Mouse (Mus musculus): ENCODE results near the gene Rdh19.
"Not testable (repeated sequence)": the region's sequence is repeated elsewhere in the genome, so short reads cannot be mapped to it uniquely, and the experiment has no call there.

Gene Rdh19

DNA sequence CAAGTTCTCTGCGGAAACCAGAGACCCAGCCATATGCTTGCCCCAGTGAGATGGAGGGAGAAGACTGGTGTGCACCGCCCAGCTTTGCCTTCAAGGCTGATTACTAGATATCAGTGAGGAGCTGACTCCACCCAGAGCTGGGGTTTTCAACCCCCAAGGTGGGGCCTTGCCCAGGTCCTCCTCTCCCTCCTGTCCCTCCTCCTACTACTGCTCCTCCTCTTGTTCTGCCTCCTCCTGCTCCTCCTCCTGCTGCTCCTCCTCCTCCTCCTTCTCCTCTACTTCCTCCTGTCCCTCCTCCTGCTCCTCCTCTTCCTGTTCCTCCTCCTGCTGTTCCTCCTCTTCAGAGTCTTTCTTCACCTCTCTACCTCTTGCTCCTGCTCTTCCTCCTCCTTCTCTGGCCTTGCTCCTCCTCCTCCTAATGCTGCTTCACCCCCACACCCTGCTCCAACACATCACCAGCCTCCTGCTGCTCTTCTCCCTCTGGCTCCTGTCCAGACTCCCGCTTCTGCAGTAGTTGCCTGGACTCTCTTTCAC lies 29.5 kb downstream of the Rdh19 start:
- DNase-seq (ENCODE audit: low spot score in 2 of 2), result peak in 1 of 2 experiments; percentile 15

GRCm38 (mm10) chr10:127881041-127881440 lies 31.3 kb downstream of the Rdh19 start:
- DNase-seq (ENCODE audit: low spot score in 2 of 2), result no peak

- DNase-seq (ENCODE audit: low spot score in 2 of 2), result no peak
These were observed 36.8 kb downstream of the Rdh19 start for GRCm38 (mm10) chr10:127886551-127886950.

- DNase-seq (ENCODE audit: low spot score in 2 of 2), result no peak
These were observed 37.2 kb downstream of the Rdh19 start for GRCm38 (mm10) chr10:127886971-127887370.

GRCm38 (mm10) chr10:127888605-127889004 lies 38.9 kb downstream of the Rdh19 start, which contains the start of gene Rdh7:
Gene Rdh7, minus strand, starts transcription at chr10:127888817.
- DNase-seq (ENCODE audit: low spot score in 2 of 2), result no peak

GRCm38 (mm10) chr10:127891481-127891880 lies 41.8 kb downstream of the Rdh19 start:
- no peak for DNase-seq (ENCODE audit: low spot score in 2 of 2)

- not testable (repeated sequence) for DNase-seq (ENCODE audit: low spot score in 2 of 2)
These were observed 43.7 kb downstream of the Rdh19 start for GRCm38 (mm10) chr10:127893163-127894022.

DNA sequence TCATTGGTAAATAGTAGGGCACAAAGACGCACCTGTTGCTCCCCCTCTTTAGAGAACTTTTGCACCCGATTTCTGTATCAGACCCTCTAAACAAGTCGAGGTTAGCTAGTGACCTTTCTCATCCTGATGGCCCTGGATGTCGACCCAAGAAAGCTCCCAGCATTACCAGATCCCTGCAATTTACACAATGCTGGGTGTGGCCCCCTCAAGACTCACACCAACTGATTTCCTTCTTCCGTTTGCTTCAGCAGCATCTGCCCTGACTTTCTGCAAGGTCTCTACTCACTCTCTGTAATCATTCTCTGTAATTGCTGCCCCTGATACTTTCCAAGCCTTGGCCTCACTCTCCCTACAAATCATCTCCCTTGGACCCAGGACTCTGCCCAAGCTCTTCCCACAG lies 47.0 kb downstream of the Rdh19 start:
- DNase-seq (ENCODE audit: low spot score in 2 of 2), result no peak

GRCm38 (mm10) chr10:127897506-127897905 lies 47.8 kb downstream of the Rdh19 start:
- no peak for DNase-seq (ENCODE audit: low spot score in 2 of 2)

GRCm38 (mm10) chr10:127898218-127898617 lies 48.5 kb downstream of the Rdh19 start, which contains the start of gene Sdr9c7:
Gene Sdr9c7, plus strand, starts transcription at chr10:127898518.
- no peak for DNase-seq (ENCODE audit: low spot score in 2 of 2)

GRCm38 (mm10) chr10:127899783-127900182 lies 50.1 kb downstream of the Rdh19 start:
- DNase-seq (ENCODE audit: low spot score in 2 of 2), result no peak

DNA sequence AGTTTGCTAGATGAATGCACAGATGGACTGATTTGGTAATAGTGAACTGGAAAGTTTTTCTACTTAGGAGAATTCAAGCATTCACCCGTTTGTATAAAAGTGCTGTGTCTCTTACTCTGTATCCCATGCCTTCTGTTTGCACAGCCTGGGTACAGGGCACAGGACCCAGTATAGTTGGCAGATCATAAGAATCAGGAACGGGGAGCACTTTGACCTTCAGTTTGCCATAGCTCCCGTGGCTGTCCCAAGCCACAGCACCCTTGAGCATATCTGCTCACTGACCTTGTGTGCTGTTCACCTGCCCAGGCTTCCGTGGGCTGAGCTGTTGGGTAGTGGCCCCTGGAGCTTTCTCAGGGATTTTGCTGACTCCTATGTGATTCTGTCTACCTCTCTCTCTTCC lies 52.0 kb downstream of the Rdh19 start:
- DNase-seq (ENCODE audit: low spot score in 2 of 2), result no peak

GRCm38 (mm10) chr10:127903116-127903515 lies 53.4 kb downstream of the Rdh19 start:
- DNase-seq (ENCODE audit: low spot score in 2 of 2), result no peak

- DNase-seq (ENCODE audit: low spot score in 2 of 2), result no peak
These were observed 55.2 kb downstream of the Rdh19 start for GRCm38 (mm10) chr10:127904718-127905446.

DNA sequence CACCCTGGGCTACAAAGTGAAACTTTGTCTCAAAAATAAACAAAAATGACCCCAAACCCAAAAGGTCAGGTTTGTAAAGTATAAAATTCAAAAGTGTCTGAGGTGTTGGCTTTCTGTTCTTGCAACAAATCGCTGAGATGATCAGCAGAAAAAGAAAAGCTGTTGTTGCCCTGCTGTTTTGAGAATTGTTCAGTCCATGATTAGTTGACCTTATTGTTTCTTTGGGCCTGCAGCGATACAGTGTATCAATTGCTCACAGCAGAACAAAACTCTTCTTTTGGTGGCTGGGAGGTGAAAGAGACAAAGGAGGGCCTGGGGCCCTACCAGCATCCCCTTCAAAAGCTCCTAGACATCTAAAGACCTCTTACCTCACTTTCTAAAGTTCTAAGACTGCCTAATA lies 56.4 kb downstream of the Rdh19 start:
- DNase-seq (ENCODE audit: low spot score in 2 of 2), result no peak

DNA sequence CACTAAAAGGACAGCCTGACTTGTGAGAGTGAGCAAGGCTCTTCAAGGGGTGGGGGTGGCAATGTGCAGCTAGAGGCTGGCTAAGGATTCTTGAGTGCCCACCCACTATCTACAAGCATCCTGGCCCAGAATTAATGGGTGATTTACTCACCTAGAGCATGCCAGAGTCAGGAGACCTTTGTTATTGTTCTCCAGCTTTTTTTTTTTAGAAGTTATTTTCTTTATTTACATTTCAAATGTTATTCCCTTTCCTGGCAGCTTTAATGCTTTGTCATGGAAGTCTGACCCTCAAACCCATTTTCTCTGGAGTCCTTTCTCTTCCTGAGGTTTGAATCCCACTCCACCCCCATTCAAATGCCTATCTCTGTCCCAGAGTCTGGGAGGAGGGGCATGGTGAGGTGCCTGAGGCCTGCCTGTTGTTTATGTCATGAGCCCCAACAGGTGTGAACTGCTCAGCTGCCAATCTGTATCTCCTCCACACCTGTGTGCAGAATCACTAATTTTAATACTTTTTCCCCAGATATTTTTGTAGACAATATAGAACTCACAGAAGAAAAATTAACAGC lies 57.7 kb downstream of the Rdh19 start:
- no peak for DNase-seq (ENCODE audit: low spot score in 2 of 2)

Data from left cerebral cortex, adult 9 months (tissue).